ENCODE assay signal across 9 mouse cellular contexts in genomic region chr11:87710262-87710615, GRCm38 (mm10). TPM values are rescaled to one million over a fixed set of nuclear protein-coding genes. Genes with fewer than 3 reads are reported as not detected.
DNase-seq lines count a peak whose midpoint lies in the region; ATAC-seq and TF ChIP-seq lines count a peak whose summit lies in the region.
"Had no signal": no experiment of that assay in that cellular context is flagged by ENCODE, and none has a peak within 500 bp of the region (broad histone marks: within the 10 kb centered on the region; RNA-seq: fewer than 3 reads in every experiment).

No protein-coding gene starts in this region.

- peak overlapping the region; percentile 74 for H3K9ac ChIP-seq in heart, embryonic 13.5 days
- H3K9ac ChIP-seq in heart, adult 2 months (ENCODE audit: low read depth, low read length): no peak overlapping the region
- H3K9ac ChIP-seq in hindbrain, postnatal 0 days (replicated peaks; ENCODE audit: low read length): 0 out of 2 replicates have a peak overlapping the region, but pooled peaks have one; percentile 24
- no peak overlapping the region; the same call in 1 of the 2 replicates for H3K9ac ChIP-seq in midbrain, embryonic 14.5 days (replicated peaks; ENCODE audit: low read length)

- no peak for TF ChIP-seq POLR2A in heart, adult 2 months (IDR thresholded peaks at IDR 0.05; ENCODE audit: insufficient read depth, low read depth, low read length)

- intact Hi-C loops in heart, adult 2 months (cut with DNase I): no loop called here

- no peak for ATAC-seq in heart, embryonic 13.5 days (ENCODE audit: extremely low read depth, insufficient number of reproducible peaks, low FRiP score, low TSS enrichment)
- no peak for ATAC-seq in hindbrain, postnatal 0 days
- no peak for ATAC-seq in midbrain, embryonic 14.5 days (ENCODE audit: low FRiP score, low TSS enrichment)

- H3K9me3 ChIP-seq in heart, embryonic 13.5 days: no peaks in the 10 kb centered on the region
- H3K9me3 ChIP-seq in embryonic facial prominence, embryonic 10.5 days: no peaks in the 10 kb centered on the region
- H3K9me3 ChIP-seq in hindbrain, postnatal 0 days (ENCODE audit: low read length): no peaks in the 10 kb centered on the region
- H3K9me3 ChIP-seq in midbrain, embryonic 14.5 days (ENCODE audit: control insufficient read depth, low read length): no peaks in the 10 kb centered on the region

- no peak for TF ChIP-seq CTCF in heart, adult 2 months (IDR thresholded peaks at IDR 0.05)
- TF ChIP-seq CTCF in hindbrain, postnatal 0 days (IDR thresholded peaks at IDR 0.05; ENCODE audit: low read depth): no peak

- peaks cover 21% of the 10 kb centered on the region for H3K4me1 ChIP-seq in heart, embryonic 13.5 days
- H3K4me1 ChIP-seq in heart, adult 2 months (ENCODE audit: control insufficient read depth, insufficient read depth, low read length): no peaks in the 10 kb centered on the region
- H3K4me1 ChIP-seq in embryonic facial prominence, embryonic 10.5 days: peaks cover 29% of the 10 kb centered on the region
- 0 out of 2 replicates have a peak, but pooled peaks cover 5% of the 10 kb centered on the region for H3K4me1 ChIP-seq in hindbrain, postnatal 0 days (ENCODE audit: insufficient read depth, low read length)
- H3K4me1 ChIP-seq in midbrain, embryonic 14.5 days (ENCODE audit: control insufficient read depth, insufficient read depth, low read length): 0 out of 2 replicates have a peak, but pooled peaks cover 8% of the 10 kb centered on the region

- no peaks in the 10 kb centered on the region for H3K79me2 ChIP-seq in heart, adult 2 months (replicated peaks; ENCODE audit: control insufficient read depth, insufficient read depth, low read length)

- no peak for TF ChIP-seq EP300 in heart, adult 2 months (IDR thresholded peaks at IDR 0.05; ENCODE audit: insufficient read depth, low read depth, low read length)

- peak overlapping the region; percentile 44 for H3K4me3 ChIP-seq in heart, embryonic 13.5 days
- no peak overlapping the region for H3K4me3 ChIP-seq in heart, adult 2 months
- H3K4me3 ChIP-seq in embryonic facial prominence, embryonic 10.5 days: peak overlapping the region; percentile 51
- peak overlapping the region; percentile 23 for H3K4me3 ChIP-seq in hindbrain, postnatal 0 days (ENCODE audit: low read length)
- H3K4me3 ChIP-seq in midbrain, embryonic 14.5 days (replicated peaks; ENCODE audit: low read depth, low read length): 0 out of 2 replicates have a peak overlapping the region, but pooled peaks have one; percentile 5

- peaks cover 41% of the 10 kb centered on the region for H3K27me3 ChIP-seq in heart, embryonic 13.5 days (replicated peaks)
- no peaks in the 10 kb centered on the region; the same call in 1 of the 2 replicates for H3K27me3 ChIP-seq in heart, adult 2 months (ENCODE audit: control insufficient read depth, insufficient read depth, low read length)
- peaks cover 42% of the 10 kb centered on the region for H3K27me3 ChIP-seq in embryonic facial prominence, embryonic 10.5 days (replicated peaks; ENCODE audit: low read depth, poor library complexity, severe bottlenecking)
- no peaks in the 10 kb centered on the region for H3K27me3 ChIP-seq in hindbrain, postnatal 0 days (ENCODE audit: insufficient read depth, low read length)
- H3K27me3 ChIP-seq in midbrain, embryonic 14.5 days (ENCODE audit: control insufficient read depth, insufficient read depth, low read length): no peaks in the 10 kb centered on the region

- H3K4me2 ChIP-seq in heart, embryonic 13.5 days: peak overlapping the region; percentile 75
- H3K4me2 ChIP-seq in hindbrain, postnatal 0 days (ENCODE audit: low read depth, low read length): peak overlapping the region; percentile 53
- H3K4me2 ChIP-seq in midbrain, embryonic 14.5 days (ENCODE audit: low read length): peak overlapping the region; percentile 49

- no peak overlapping the region for H3K27ac ChIP-seq in heart, embryonic 13.5 days (replicated peaks)
- H3K27ac ChIP-seq in heart, adult 2 months: no peak overlapping the region
- H3K27ac ChIP-seq in embryonic facial prominence, embryonic 10.5 days (replicated peaks): peak overlapping the region; percentile 74
- no peak overlapping the region for H3K27ac ChIP-seq in hindbrain, postnatal 0 days
- H3K27ac ChIP-seq in midbrain, embryonic 14.5 days (replicated peaks; ENCODE audit: low read depth, low read length): no peak overlapping the region

- DNase-seq in heart, adult 2 months: no peak
- DNase-seq in embryonic facial prominence, embryonic 10.5 days (ENCODE audit: low spot score): no peak
- DNase-seq in hindbrain, postnatal 0 days (ENCODE audit: low spot score): no peak
- no peak for DNase-seq in midbrain, embryonic 14.5 days
- DNase-seq in thymus, postnatal 10 days (ENCODE audit: low spot score in 2 of 2): no peak
- DNase-seq in adrenal gland, postnatal 25 days: no peak
- no peak for DNase-seq in embryo, embryonic 10.5 days (ENCODE audit: low spot score)
- DNase-seq: layer of hippocampus, postnatal 36 days had no signal

- H3K36me3 ChIP-seq in heart, embryonic 13.5 days: no peaks in the 10 kb centered on the region
- H3K36me3 ChIP-seq in heart, adult 2 months (ENCODE audit: control insufficient read depth, insufficient read depth, low read length): no peaks in the 10 kb centered on the region
- 0 out of 2 replicates have a peak, but pooled peaks cover 4% of the 10 kb centered on the region for H3K36me3 ChIP-seq in embryonic facial prominence, embryonic 10.5 days (replicated peaks)
- no peaks in the 10 kb centered on the region for H3K36me3 ChIP-seq in hindbrain, postnatal 0 days (ENCODE audit: insufficient read depth, low read length)
- no peaks in the 10 kb centered on the region for H3K36me3 ChIP-seq in midbrain, embryonic 14.5 days (ENCODE audit: control insufficient read depth, insufficient read depth, low read length)

- 48% methylated on average over 7 of the region's 7 CpGs for WGBS in heart, embryonic 13.5 days
- WGBS in heart, adult 2 months: 48% methylated on average over 7 of the region's 7 CpGs
- WGBS in embryonic facial prominence, embryonic 10.5 days: 47% methylated on average over 7 of the region's 7 CpGs
- 55% methylated on average over 7 of the region's 7 CpGs for WGBS in hindbrain, postnatal 0 days
- 67% methylated on average over 7 of the region's 7 CpGs for WGBS in midbrain, embryonic 14.5 days

RNA-seq across cellular contexts. Expression of gene Supt4a, which starts 27.1 kb away (rescaled TPM):
- polyA plus RNA-seq in heart, embryonic 13.5 days (2015; fragmentation: Nextera tagmentation; extraction: Ambion mirVana): 104 and 115 TPM in 2 replicates
- 10 to 100 TPM; 41.4 to 44.6 TPM for total RNA-seq in heart, adult 2 months (2021)
- polyA plus RNA-seq in heart, adult 2 months (2012; rRNA removed): 47.5 and 80.4 TPM in 2 replicates
- polyA plus RNA-seq in embryonic facial prominence, embryonic 10.5 days (2016; fragmentation: Nextera tagmentation; extraction: Ambion mirVana): 184 and 185 TPM in 2 replicates
- total RNA-seq in hindbrain, postnatal 0 days (2014; rRNA removed): 60.7 and 63.5 TPM in 2 replicates
- 125 and 135 TPM in 2 replicates for polyA plus RNA-seq in hindbrain, postnatal 0 days (2015; fragmentation: Nextera tagmentation; extraction: Ambion mirVana)
- 150 and 163 TPM in 2 replicates for polyA plus RNA-seq in midbrain, embryonic 14.5 days (2014; fragmentation: Nextera tagmentation; extraction: Ambion mirVana)
- total RNA-seq in adrenal gland, postnatal 25 days (2021): 59.0 and 84.6 TPM in 2 replicates

RNA-seq across cellular contexts. Expression of gene Rnf43, which starts 47.7 kb away (rescaled TPM):
- polyA plus RNA-seq in heart, embryonic 13.5 days (2015; fragmentation: Nextera tagmentation; extraction: Ambion mirVana): 1.3 and 1.6 TPM in 2 replicates
- under 1 TPM; 0.42 to 0.45 TPM for total RNA-seq in heart, adult 2 months (2021)
- polyA plus RNA-seq in heart, adult 2 months (2012; rRNA removed): 0.15 and 0.31 TPM in 2 replicates
- 3.2 and 3.3 TPM in 2 replicates for polyA plus RNA-seq in embryonic facial prominence, embryonic 10.5 days (2016; fragmentation: Nextera tagmentation; extraction: Ambion mirVana)
- total RNA-seq in hindbrain, postnatal 0 days (2014; rRNA removed): 0.90 and 10.7 TPM in 2 replicates
- 0.85 and 1.8 TPM in 2 replicates for polyA plus RNA-seq in hindbrain, postnatal 0 days (2015; fragmentation: Nextera tagmentation; extraction: Ambion mirVana)
- polyA plus RNA-seq in midbrain, embryonic 14.5 days (2014; fragmentation: Nextera tagmentation; extraction: Ambion mirVana): 0.28 and 0.78 TPM in 2 replicates
- total RNA-seq in adrenal gland, postnatal 25 days (2021): 5.5 and 6.1 TPM in 2 replicates

RNA-seq across cellular contexts. Expression of gene Tspoap1, which starts 50.1 kb away (rescaled TPM):
- polyA plus RNA-seq in heart, embryonic 13.5 days (2015; fragmentation: Nextera tagmentation; extraction: Ambion mirVana): 0.47 and 0.51 TPM in 2 replicates
- total RNA-seq in heart, adult 2 months (2021): not detected
- 0.09 and 0.66 TPM in 2 replicates for polyA plus RNA-seq in heart, adult 2 months (2012; rRNA removed)
- polyA plus RNA-seq in embryonic facial prominence, embryonic 10.5 days (2016; fragmentation: Nextera tagmentation; extraction: Ambion mirVana): 4.0 and 7.0 TPM in 2 replicates
- 103 and 137 TPM in 2 replicates for total RNA-seq in hindbrain, postnatal 0 days (2014; rRNA removed)
- polyA plus RNA-seq in hindbrain, postnatal 0 days (2015; fragmentation: Nextera tagmentation; extraction: Ambion mirVana): 33.2 and 35.6 TPM in 2 replicates
- polyA plus RNA-seq in midbrain, embryonic 14.5 days (2014; fragmentation: Nextera tagmentation; extraction: Ambion mirVana): 54.5 and 63.4 TPM in 2 replicates
- 7.4 and 9.4 TPM in 2 replicates for total RNA-seq in adrenal gland, postnatal 25 days (2021)

Comparison
In these comparisons a context has a peak if more than half of its experiments do, and no peak if none do; other contexts are left out.
1. H3K9ac ChIP-seq: peak in heart, embryonic 13.5 days (single experiment) and hindbrain, postnatal 0 days (single experiment); none in heart, adult 2 months (single experiment) and midbrain, embryonic 14.5 days (single experiment).
2. Peak in every context shown above with its lines, with median percentiles within 50 percentile points of each other: H3K4me2 ChIP-seq.